Mouse (Mus musculus) right cerebral cortex, adult 18-20 months (tissue): Measurements from ENCODE around the gene Lrrc43.

Source experiments
- DNase-seq: peaks from one replicate; pipeline ENCODE4 v3.0.0; 2022; ENCODE audit warnings: mixed read lengths

Gene Lrrc43

DNA sequence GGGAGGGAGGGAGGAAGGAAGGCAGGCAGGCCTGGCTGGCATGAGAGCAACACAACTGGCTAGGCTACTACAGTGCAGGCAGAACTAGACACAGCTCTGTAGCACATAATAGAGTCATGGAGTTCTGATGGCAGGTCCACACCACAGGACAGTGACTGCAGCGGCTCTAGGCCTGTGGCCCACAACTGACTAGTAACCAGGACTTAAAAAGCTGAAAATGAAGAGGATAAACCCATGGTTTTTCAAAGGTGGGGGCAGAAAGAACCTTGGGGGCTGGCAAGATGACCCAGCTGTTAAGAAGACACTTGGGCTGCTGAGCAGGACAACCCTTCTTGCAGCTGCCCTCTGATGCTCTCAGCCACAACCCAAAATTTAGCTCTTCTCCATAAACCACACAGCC, 32.5 kb downstream of the Lrrc43 start:
- DNase-seq = no peak

- no peak for DNase-seq
Measured at GRCm38 (mm10) chr5:123522166-123522565, 33.1 kb downstream of the Lrrc43 start.

GRCm38 (mm10) chr5:123523692-123524392, 34.7 kb downstream of the Lrrc43 start, which contains the start of gene Diablo:
TSS of gene Diablo (minus strand) at chr5:123524176.
- peak; percentile 98 for DNase-seq

DNA sequence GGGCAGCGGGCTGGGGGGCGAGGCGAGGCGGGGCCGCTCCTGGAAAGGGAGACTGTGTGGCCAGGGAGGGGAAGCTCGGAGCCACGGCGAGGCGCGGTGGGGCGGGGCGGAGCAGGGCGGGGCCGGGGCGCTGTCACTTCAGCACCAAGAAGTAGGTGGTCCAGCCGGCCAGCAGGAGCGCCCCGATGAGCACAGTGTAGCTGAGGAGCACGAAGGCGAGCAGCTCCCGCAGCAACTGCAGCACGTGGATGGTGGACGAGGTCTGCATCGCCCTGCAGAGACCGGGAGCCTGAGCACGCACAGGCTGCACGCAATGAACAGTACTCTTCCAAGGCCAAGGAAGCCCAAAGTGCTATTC, 35.3 kb downstream of the Lrrc43 start:
- DNase-seq = no peak

- no peak for DNase-seq
Measured at GRCm38 (mm10) chr5:123525281-123525680, 36.2 kb downstream of the Lrrc43 start, which contains the start of gene Gm49027. TSS of gene Gm49027 (minus strand) at chr5:123525488.

DNA sequence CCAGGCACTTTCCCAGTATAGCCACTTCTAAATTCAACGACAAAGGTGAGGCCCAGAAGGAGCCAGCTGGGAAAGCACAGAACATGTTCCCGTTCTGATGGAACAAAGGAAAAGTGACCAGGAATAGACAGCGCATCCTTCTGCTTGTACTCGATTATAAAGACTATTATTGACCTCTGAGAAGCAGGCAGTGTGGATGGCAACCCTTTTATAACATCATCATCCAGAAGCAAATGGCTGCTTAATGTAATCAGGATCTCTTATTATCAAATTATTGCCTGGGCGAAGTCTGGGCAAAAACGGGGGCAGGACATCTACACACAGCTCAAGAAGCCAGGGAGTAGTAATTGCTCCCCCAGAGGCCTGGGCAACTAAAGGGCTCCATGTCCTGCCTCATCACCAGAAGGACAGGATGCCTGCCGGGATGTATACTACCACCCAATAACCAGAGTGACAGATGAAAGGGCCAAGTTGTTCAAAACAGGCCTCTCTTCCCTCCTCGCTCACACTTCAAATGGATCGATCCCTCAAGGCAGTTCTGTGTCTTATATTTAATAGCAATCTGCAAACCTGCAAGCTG, 36.9 kb downstream of the Lrrc43 start:
- no peak for DNase-seq

- peak; percentile 1 for DNase-seq
Measured at GRCm38 (mm10) chr5:123528641-123529040, 39.5 kb downstream of the Lrrc43 start.

- DNase-seq = peak; percentile 0
Measured at GRCm38 (mm10) chr5:123530056-123530455, 41.0 kb downstream of the Lrrc43 start.

GRCm38 (mm10) chr5:123533801-123534200, 44.7 kb downstream of the Lrrc43 start:
- no peak for DNase-seq

DNA sequence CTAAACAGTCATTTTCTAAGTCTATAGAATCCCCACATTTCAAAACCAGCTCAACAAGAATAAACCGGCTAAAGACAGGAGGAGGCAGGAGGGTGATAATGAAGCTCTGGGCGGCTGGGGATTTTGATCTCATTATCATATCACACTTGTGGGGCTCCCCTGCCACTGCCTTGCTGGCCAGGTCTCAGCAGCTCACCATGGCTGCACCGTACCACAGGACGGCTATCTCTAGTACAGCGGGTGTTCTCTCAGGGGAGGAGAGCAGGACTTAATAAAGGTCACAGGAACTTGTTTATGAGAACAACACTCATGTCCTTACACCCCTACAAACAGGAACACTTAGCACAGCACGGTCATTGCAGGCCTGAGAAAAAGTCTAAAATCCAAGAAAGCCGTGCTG, 66.6 kb downstream of the Lrrc43 start:
- no peak for DNase-seq

GRCm38 (mm10) chr5:123556451-123556850, 67.3 kb downstream of the Lrrc43 start:
- peak; percentile 59 for DNase-seq
